Mouse (Mus musculus): ENCODE data around the gene Hook2. TPM values are rescaled to one million over a fixed set of nuclear protein-coding genes. Genes with fewer than 3 reads are reported as not detected.

The Hook2 gene
- polyA plus RNA-seq, 1 experiment from 2014 or later = 27.0 TPM

DNA sequence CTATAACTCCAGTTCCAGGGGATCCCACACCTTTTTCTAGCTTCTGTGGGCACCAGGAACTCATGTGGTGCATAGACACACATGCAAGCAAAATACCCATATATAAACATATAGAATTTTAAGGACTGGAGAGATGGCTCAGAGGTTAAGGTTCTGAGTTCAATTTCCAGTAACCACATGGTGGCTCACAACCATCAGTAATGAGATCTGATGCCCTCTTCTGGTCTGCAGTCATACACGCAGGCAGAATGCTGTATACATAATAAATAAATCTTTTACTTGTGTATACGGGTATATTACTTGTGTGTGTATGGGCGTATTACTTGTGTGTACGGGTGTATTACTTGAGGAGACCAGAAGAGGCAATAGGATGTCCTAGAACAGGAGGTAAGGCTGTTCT, 26.5 kb upstream of the Hook2 start:
- Histone ChIP-seq H3K4me1 (peaks cover 36% of the 10 kb centered on the region), H3K4me3 (replicated peaks) (no peak overlapping the region), H3K4me2 (no peak overlapping the region), H3K9me3 (replicated peaks) (no peaks in the 10 kb centered on the region), H3K9ac (no peak overlapping the region), H3K36me3 (peaks cover 44% of the 10 kb centered on the region), H3K27ac (no peak overlapping the region), H3K27me3 (no peaks in the 10 kb centered on the region)
- WGBS = 86% methylated on average over 4 of the region's 4 CpGs
- ATAC-seq (replicated peaks; ENCODE audit: low FRiP score) = no peak

DNA sequence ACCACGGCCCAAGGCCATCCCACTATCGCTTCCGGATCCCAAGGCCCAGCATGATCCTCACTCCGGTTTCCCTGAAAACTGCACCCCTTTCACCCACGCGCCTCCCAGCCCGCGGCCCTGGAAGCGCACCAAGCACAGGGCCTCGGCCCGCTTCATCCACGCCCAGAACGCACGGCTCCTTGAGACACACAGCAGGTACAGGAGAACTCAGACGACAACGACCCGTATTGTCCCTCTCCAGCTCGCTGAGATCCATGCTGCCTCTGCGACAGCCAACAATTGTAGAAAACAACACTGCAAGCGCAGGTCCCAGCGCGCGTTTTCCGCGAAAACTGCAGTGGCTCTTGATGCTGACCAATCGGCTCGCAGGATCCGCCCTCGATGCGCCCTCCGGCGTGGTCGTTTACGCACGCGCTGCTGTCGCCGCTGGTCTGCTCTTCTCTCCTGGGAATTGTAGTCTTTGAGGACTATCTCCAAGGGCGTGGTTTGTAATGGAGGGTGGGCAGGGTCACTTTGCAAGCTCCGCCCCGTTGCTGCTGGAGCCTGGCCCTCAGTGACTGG, 24.6 kb upstream of the Hook2 start:
- peak overlapping the region; percentile 52 for H3K9ac ChIP-seq
- peak; percentile 89 for ATAC-seq (replicated peaks; ENCODE audit: low FRiP score)
- 1% methylated on average over 41 of the region's 41 CpGs for WGBS
- H3K4me2 ChIP-seq = peak overlapping the region; percentile 80
- peaks cover 30% of the 10 kb centered on the region for H3K36me3 ChIP-seq
- H3K9me3 ChIP-seq (replicated peaks) = no peaks in the 10 kb centered on the region
- H3K27me3 ChIP-seq = no peaks in the 10 kb centered on the region
- peak overlapping the region; percentile 70 for H3K4me3 ChIP-seq (replicated peaks)
- H3K4me1 ChIP-seq = peaks cover 42% of the 10 kb centered on the region
- H3K27ac ChIP-seq = peak overlapping the region; percentile 86

DNA sequence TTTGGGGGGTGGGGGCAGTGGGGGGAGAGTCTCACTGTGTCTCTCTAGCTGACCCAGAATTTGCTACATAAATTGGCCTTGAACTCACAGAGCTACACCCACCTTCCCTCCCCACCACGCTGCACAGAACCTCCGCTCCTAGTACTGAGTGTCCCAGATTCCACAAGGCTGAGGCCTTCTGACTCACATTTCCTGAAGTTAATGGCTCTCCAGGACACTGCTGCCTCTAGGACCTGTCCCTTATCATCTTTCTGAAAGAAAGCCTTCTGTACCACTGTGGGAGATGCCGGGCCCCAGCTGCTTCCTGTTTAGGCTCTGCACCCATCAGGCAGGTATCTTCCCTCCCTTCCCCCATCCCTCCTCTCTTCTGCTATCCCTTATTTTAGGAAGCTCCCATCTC, 23.8 kb upstream of the Hook2 start:
- H3K27ac ChIP-seq = peak overlapping the region; percentile 86
- H3K36me3 ChIP-seq = peaks cover 30% of the 10 kb centered on the region
- H3K4me3 ChIP-seq (replicated peaks) = peak overlapping the region; percentile 70; the same call in 1 of the 2 replicates
- no peaks in the 10 kb centered on the region for H3K9me3 ChIP-seq (replicated peaks)
- H3K27me3 ChIP-seq = no peaks in the 10 kb centered on the region
- ATAC-seq (replicated peaks; ENCODE audit: low FRiP score) = no peak
- peak overlapping the region; percentile 80 for H3K4me2 ChIP-seq
- H3K4me1 ChIP-seq = peaks cover 48% of the 10 kb centered on the region
- H3K9ac ChIP-seq = no peak overlapping the region
- 38% methylated on average over 3 of the region's 3 CpGs for WGBS

DNA sequence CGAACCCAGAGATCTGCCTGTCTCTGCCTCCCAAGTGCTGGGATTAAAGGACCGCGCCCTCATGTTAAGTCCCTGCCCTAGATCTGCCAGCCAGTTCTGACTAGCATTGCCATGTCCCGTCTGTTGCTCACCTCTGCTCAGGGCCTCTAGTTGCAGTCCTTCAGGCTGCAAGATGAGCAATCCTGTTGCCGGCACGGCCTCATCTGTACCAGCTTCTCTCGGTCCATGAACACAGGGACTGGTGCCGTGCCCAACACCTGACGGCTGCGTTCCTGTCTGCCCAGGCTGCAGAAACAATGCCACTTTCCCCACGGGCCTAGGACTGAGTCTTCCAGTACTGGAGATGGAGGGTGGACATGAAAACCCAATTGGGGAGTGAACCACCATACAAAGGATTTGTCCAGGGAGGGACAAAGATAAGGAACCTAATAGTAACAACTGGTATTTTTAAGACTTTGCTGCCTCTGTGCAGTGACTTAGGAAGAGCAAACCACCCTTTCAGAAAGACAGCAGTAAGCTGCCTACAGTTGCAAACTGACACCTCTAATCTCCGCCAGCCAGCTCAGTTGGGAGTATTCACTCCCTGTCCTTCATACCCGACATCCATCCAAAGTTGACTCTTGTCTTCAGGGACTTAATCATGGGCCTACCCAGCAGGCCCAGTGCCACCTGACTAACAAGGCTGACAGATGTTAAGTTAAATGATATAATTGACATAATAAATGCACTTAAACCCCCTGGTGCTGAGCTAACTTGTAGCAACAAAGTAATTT, 22.7 kb upstream of the Hook2 start:
- no peak overlapping the region for H3K4me3 ChIP-seq (replicated peaks)
- no peak for ATAC-seq (replicated peaks; ENCODE audit: low FRiP score)

DNA sequence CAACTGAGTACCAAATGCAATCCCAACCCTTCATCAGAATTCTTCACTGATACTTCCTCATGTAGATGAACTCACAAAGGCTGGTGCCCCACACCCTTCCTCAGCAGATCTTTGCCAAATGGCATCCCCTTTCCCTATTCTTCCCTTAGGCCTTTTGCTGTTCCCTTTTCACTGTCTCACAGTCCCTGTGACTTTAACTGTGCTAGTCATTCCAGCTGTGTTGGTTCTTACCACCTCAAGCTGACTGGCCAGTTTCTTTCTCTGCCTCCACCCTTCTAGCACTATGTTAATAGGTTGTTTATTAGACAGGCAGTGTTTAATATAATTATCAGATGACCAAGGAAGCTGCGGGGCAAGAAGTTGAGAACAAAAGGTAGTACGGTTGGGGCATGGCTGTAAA, 21.8 kb upstream of the Hook2 start:
- Histone ChIP-seq H3K27me3 (no peaks in the 10 kb centered on the region), H3K9ac (peak overlapping the region; percentile 81), H3K4me1 (peaks cover 48% of the 10 kb centered on the region), H3K4me2 (peak overlapping the region; percentile 83), H3K9me3 (replicated peaks) (no peaks in the 10 kb centered on the region), H3K36me3 (peaks cover 36% of the 10 kb centered on the region), H3K4me3 (replicated peaks) (peak overlapping the region; percentile 76), H3K27ac (peak overlapping the region; percentile 93)
- 14% methylated on average over 2 of the region's 2 CpGs for WGBS
- ATAC-seq (replicated peaks; ENCODE audit: low FRiP score) = no peak

More for the DNA sequence above, 22.7 kb upstream of the Hook2 start:
- WGBS = 89% methylated on average over 13 of the region's 13 CpGs
- H3K27me3 ChIP-seq = no peaks in the 10 kb centered on the region
- peak overlapping the region; percentile 93; the same call in 1 of the 2 replicates for H3K27ac ChIP-seq
- peaks cover 48% of the 10 kb centered on the region for H3K4me1 ChIP-seq
- H3K36me3 ChIP-seq = peaks cover 31% of the 10 kb centered on the region
- H3K9ac ChIP-seq = no peak overlapping the region
- H3K9me3 ChIP-seq (replicated peaks) = no peaks in the 10 kb centered on the region
- 0 out of 2 replicates have a peak overlapping the region, but pooled peaks have one; percentile 83 for H3K4me2 ChIP-seq

DNA sequence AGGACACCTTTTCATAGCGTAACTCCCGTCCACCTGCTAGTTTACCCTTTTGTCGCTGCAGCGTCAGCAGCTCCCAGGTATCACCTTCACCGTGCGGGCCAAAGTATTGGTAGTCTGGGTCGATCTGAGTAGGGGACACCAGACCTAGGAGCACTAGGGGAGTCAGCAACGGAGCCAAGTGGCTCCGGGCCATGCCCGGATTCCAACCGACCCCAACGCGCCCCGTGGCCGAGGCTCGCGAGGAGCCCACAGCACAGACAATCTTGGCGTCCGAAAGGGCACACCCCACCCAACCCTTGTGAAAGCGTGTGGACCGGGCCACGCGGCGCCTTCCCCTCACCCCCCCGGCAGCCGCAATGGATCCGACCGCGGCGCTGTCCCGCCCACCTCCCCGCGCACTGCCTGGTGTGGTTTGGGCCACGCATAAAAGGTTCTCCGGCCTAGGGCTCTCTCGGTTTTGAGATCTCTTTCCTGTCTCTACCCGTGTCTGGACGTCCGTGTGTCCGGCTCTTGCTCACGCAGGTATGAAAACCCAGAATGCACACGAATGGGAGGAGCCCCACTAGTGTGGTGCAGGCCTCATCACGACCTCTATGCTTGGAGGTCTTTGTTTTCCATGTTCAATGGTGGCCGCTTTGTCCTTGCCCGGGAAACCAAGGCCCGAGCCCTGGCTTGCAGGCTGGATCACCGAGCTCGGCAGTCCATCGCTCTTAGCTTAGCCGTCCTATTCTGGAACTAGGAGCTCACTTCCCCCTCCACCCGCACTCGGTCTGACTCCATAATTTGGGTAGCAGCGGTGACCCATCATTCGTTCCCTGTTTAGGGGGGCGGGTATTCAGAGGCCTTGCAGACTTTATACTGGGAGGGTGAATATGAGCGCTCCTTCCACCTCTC, 20.9 kb upstream of the Hook2 start, which contains the start of the genes Gm49661, Prdx2 and Rnaseh2a:
Gene Gm49661, minus strand, starts transcription at position 193 of the 894 bp plus-strand sequence.
Gene Prdx2, plus strand, starts transcription at position 347 of the 894 bp plus-strand sequence.
Gene Rnaseh2a, minus strand, starts transcription at position 527 of the 894 bp plus-strand sequence.
- no peaks in the 10 kb centered on the region for H3K27me3 ChIP-seq
- H3K9me3 ChIP-seq (replicated peaks) = no peaks in the 10 kb centered on the region
- peaks cover 44% of the 10 kb centered on the region for H3K4me1 ChIP-seq
- H3K36me3 ChIP-seq = peaks cover 36% of the 10 kb centered on the region
- H3K4me2 ChIP-seq = peak within 1 kb of the TSS; percentile 83
- H3K9ac ChIP-seq = peak within 1 kb of the TSS; percentile 81
- H3K27ac ChIP-seq = peak within 1 kb of the TSS; percentile 93
- ATAC-seq (replicated peaks; ENCODE audit: low FRiP score) = peak; percentile 71
- under 1% methylated on average over 56 of the region's 56 CpGs for WGBS
- H3K4me3 ChIP-seq (replicated peaks) = peak within 1 kb of the TSS; percentile 76

DNA sequence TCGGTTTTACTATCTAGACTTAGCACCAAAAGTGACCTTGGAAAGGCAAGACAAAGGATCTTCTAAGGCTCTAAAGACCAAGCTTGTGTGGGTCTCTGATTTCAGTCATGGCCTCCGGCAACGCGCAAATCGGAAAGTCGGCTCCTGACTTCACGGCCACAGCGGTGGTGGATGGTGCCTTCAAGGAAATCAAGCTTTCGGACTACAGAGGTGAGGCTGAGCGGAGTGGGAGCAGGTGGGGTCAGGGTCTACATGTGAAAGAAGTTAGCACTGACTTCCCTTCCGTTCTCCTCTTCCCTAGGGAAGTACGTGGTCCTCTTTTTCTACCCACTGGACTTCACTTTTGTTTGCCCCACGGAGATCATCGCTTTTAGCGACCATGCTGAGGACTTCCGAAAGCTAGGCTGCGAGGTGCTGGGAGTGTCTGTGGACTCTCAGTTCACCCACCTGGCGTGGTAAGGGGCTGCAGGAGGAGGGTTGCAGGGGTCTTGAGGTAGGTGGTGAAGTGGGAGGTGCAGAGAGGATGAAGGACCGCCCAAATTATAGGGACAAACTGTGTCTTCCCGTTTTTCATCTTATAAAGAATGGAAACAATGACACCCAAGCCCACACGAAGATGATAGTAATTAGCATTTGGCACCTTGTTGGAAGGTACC, 20.1 kb upstream of the Hook2 start:
- Histone ChIP-seq H3K4me3 (replicated peaks) (peak overlapping the region; percentile 76), H3K9ac (peak overlapping the region; percentile 81), H3K4me1 (peaks cover 45% of the 10 kb centered on the region), H3K27ac (peak overlapping the region; percentile 93), H3K27me3 (no peaks in the 10 kb centered on the region), H3K9me3 (replicated peaks) (no peaks in the 10 kb centered on the region), H3K4me2 (peak overlapping the region; percentile 83), H3K36me3 (peaks cover 43% of the 10 kb centered on the region)
- no peak for ATAC-seq (replicated peaks; ENCODE audit: low FRiP score)
- WGBS = 5% methylated on average over 21 of the region's 21 CpGs

DNA sequence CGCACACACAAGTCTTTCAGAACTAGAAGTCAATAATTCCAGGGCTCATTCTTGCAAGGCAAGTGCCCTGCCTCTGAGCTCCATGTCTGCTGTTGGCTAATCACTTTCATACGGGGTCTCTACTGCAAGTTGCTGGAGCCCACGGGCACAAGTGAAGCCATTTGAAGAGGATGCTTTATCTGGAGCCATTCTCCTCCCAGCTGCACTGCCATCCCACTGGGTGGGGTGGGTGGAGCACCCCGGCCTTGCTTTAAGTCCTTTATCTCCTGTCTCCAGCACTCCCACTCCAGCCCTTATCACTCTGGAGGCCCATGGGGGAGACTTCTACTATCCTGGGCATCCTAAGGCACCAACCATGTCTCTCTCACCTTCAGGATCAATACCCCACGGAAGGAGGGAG, 19.5 kb upstream of the Hook2 start:
- no peak; the same call in 1 of the 2 replicates for ATAC-seq (replicated peaks; ENCODE audit: low FRiP score)
- 69% methylated on average over 5 of the region's 5 CpGs for WGBS
- peak overlapping the region; percentile 81 for H3K9ac ChIP-seq

DNA sequence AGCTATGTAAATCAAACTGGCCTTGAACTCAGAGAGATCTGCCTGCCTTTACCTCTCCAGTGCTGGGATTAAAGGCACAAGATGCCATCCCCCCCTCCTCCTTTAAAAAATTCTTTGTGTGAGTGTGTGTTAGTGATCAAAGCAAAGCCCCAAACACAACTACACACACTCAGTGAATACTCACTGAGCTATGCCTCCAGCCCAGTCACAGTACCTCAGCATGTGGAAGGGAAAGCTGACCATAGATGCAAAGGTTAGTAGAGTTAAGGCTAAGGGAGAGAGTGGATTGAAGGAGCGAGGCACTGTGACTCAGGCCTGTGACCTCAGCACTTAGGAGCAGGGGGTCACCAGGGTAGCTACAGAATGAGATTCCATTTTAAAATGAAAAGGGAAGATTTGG, 17.3 kb upstream of the Hook2 start:
- Histone ChIP-seq H3K27ac (no peak overlapping the region), H3K4me2 (no peak overlapping the region), H3K4me1 (peaks cover 54% of the 10 kb centered on the region), H3K36me3 (peaks cover 44% of the 10 kb centered on the region), H3K9ac (no peak overlapping the region), H3K4me3 (replicated peaks) (no peak overlapping the region), H3K27me3 (peaks cover 12% of the 10 kb centered on the region), H3K9me3 (replicated peaks) (no peaks in the 10 kb centered on the region)
- no peak for ATAC-seq (replicated peaks; ENCODE audit: low FRiP score)
- 72% methylated on average over 1 of the region's 1 CpGs for WGBS

More for the DNA sequence above, 19.5 kb upstream of the Hook2 start:
- Histone ChIP-seq H3K9me3 (replicated peaks) (no peaks in the 10 kb centered on the region), H3K4me2 (peak overlapping the region; percentile 83), H3K27me3 (no peaks in the 10 kb centered on the region), H3K36me3 (peaks cover 44% of the 10 kb centered on the region), H3K4me3 (replicated peaks) (peak overlapping the region; percentile 76), H3K27ac (no peak overlapping the region; the same call in 1 of the 2 replicates), H3K4me1 (peaks cover 48% of the 10 kb centered on the region)

DNA sequence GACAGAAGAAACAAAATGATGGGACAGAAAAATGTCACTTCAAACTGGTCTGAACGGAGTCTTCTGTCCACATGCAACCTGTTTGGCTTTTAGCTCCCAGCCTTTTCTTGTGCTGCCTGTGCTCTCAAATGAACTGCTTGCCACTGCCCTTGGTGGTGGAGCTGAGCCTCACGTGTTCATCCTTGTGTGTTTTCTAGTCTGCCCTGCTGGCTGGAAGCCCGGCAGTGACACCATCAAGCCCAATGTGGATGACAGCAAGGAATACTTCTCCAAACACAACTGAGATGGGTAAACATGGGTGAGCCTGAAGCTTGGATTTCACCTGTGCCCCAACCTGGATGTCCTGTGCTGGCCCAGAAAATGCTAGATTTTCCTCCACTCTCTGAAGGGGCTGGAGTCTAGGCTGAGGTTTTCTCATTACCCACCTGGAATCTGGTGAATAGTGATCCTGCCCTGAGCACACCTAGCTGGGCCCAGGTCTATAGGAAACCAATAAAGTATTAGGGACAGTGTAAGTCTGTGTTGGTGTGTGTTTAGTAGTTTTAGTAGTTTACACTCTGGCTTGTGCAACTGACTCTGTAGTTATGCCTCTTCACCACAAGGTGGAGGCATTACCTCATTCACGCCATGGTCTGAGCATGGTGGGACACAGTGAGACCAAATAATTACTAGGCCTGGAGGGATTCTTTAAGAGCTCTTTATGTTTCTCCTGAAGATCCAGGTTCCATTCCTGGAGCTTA, 16.4 kb upstream of the Hook2 start:
- peaks cover 44% of the 10 kb centered on the region for H3K36me3 ChIP-seq
- no peak overlapping the region for H3K9ac ChIP-seq
- peaks cover 16% of the 10 kb centered on the region for H3K27me3 ChIP-seq
- no peak overlapping the region for H3K4me2 ChIP-seq
- H3K4me3 ChIP-seq (replicated peaks) = no peak overlapping the region
- no peak for ATAC-seq (replicated peaks; ENCODE audit: low FRiP score)
- peaks cover 54% of the 10 kb centered on the region for H3K4me1 ChIP-seq
- H3K27ac ChIP-seq = 0 out of 2 replicates have a peak overlapping the region, but pooled peaks have one; percentile 56
- WGBS = 60% methylated on average over 4 of the region's 4 CpGs
- H3K9me3 ChIP-seq (replicated peaks) = no peaks in the 10 kb centered on the region

Measured in kidney, embryonic 15.5 days (tissue).